Mouse (Mus musculus) heart, embryonic 16.5 days (tissue): ENCODE data around the gene Kank2. TPM values are rescaled to one million over a fixed set of nuclear protein-coding genes. Genes with fewer than 3 reads are reported as not detected.
"Not testable (repeated sequence)": the region's sequence is repeated elsewhere in the genome, so short reads cannot be mapped to it uniquely, and the experiment has no call there.

ENCODE experiments used
- ATAC-seq: fragments of 200-750 bp; cut with Nextera tagmentation; replicated peaks from 2 replicates; pipeline ENCODE4 v1.8.0; 2017; ENCODE audit warnings: moderate number of reproducible peaks; ENCODE audit not compliant: insufficient read depth, low FRiP score; ENCODE audit errors: extremely low read depth
- H3K27ac ChIP-seq: fragments of 300-500 bp; sonication (generic); 2 replicates; pipeline ENCODE4 v1.5.1; 2014; ENCODE audit warnings: mild to moderate bottlenecking, low read length, control low read depth, moderate library complexity
- H3K27me3 ChIP-seq: fragments of 300-500 bp; sonication (generic); 2 replicates; pipeline ENCODE4 v1.6.1; 2014; ENCODE audit warnings: low read length, mixed read lengths; ENCODE audit not compliant: control insufficient read depth, insufficient read depth
- H3K36me3 ChIP-seq: fragments of 300-500 bp; sonication (generic); 2 replicates; pipeline ENCODE4 v1.6.1; 2014; ENCODE audit not compliant: control insufficient read depth, insufficient read depth
- H3K4me1 ChIP-seq: fragments of 300-500 bp; sonication (generic); 2 replicates; pipeline ENCODE4 v1.6.1; 2014; ENCODE audit warnings: low read length, mixed read lengths; ENCODE audit not compliant: control insufficient read depth, insufficient read depth
- H3K4me2 ChIP-seq: fragments of 300-500 bp; sonication (generic); 2 replicates; pipeline ENCODE4 v1.6.1; 2014; ENCODE audit warnings: low read depth, mild to moderate bottlenecking, control low read depth, low read length
- H3K4me3 ChIP-seq: fragments of 300-500 bp; sonication (generic); 2 replicates; pipeline ENCODE4 v1.5.1; 2014; ENCODE audit warnings: mild to moderate bottlenecking, control low read depth, low read length
- H3K9ac ChIP-seq: fragments of 300-500 bp; sonication (generic); 2 replicates; pipeline ENCODE4 v1.6.1; 2014; ENCODE audit warnings: low read length, control low read depth
- H3K9me3 ChIP-seq: fragments of 300-500 bp; sonication (generic); replicated peaks from 2 replicates; pipeline ENCODE4 v1.6.1; 2016; ENCODE audit warnings: low read length; ENCODE audit not compliant: control insufficient read depth
- WGBS: fragments of 180-500 bp; shearing (Covaris S2); extraction: QIAGEN DNeasy Blood & Tissue Kit; methylation state at CpG from one replicate; pipeline ENCODE4 v1.1.7; 2014; 5-methylcytosine and 5-hydroxymethylcytosine counted together
- polyA plus RNA-seq: library from polyadenylated mRNA; unstranded; fragments of >200 nt; fragmentation: Nextera tagmentation; extraction: Ambion mirVana; gene quantifications from 2 replicates; pipeline ENCODE4 v1.2.1, GENCODE M21; 2015

Gene Kank2
- polyA plus RNA-seq, 1 experiment from 2014 or later, result 16.6 TPM

DNA sequence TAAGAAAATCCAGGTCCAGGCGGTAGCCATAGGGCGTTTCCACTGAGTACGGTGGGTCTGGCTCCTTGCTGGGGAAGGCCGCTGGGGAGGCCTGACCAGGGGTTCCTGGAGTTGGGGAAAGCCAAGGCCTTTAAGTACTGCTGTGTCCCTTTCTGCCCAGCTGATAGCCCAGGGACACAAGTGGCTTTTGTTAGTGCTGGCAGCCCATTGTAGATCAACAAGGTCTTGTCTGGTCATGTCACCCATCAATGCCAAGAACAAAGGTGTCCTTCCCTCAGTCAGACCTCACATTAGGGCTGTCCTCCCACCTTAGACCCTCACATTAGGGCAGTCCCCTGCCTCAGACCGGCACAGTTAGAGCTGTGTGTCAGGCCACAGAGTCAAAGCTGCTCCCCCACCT lies 3.0 kb downstream of the Kank2 start:
- peaks cover 53% of the 10 kb centered on the region for H3K4me1 ChIP-seq
- H3K4me3 ChIP-seq, result no peak overlapping the region
- H3K4me2 ChIP-seq, result peak overlapping the region; percentile 77
- 71% methylated on average over 5 of the region's 5 CpGs for WGBS
- no peaks in the 10 kb centered on the region for H3K27me3 ChIP-seq
- H3K27ac ChIP-seq, result peak overlapping the region; percentile 97; the same call in 1 of the 2 replicates
- ATAC-seq, result no peak
- no peaks in the 10 kb centered on the region for H3K9me3 ChIP-seq
- peak overlapping the region; percentile 68 for H3K9ac ChIP-seq
- peaks cover 25% of the 10 kb centered on the region for H3K36me3 ChIP-seq

- no peak overlapping the region for H3K4me2 ChIP-seq
- no peaks in the 10 kb centered on the region for H3K27me3 ChIP-seq
- H3K4me1 ChIP-seq, result peaks cover 53% of the 10 kb centered on the region
- no peaks in the 10 kb centered on the region for H3K9me3 ChIP-seq
- WGBS, result 89% methylated on average over 25 of the region's 25 CpGs
- peaks cover 25% of the 10 kb centered on the region for H3K36me3 ChIP-seq
- H3K27ac ChIP-seq, result no peak overlapping the region
- H3K9ac ChIP-seq, result no peak overlapping the region
- no peak overlapping the region for H3K4me3 ChIP-seq
- no peak for ATAC-seq
These were observed 3.6 kb downstream of the Kank2 start for GRCm38 (mm10) chr9:21794925-21795324.

DNA sequence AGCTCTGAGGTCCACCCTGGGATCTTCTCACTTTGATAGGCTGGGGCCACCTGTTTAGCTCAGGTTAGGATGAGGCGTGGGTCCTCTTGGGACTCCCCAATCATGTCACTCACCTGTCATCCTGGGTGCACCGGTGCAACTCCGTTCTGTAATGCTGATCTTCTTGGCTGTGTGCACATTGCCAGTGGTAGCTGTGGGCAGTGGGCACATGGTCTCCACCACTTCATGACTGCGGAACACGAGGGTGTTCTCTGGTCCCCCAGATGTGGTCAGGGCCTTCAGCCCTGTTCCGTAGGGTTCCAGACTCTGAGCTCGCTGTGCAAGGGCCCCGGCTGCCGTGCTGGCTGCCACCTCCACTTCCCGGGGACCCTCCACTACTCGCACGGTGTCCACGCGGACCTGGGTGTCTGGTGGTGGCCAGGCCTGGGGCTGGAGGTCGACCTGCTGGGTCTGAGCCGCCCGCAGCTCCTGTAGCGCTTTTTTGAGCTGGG lies 4.2 kb downstream of the Kank2 start:
- no peak overlapping the region for H3K4me3 ChIP-seq
- H3K9me3 ChIP-seq, result no peaks in the 10 kb centered on the region
- H3K4me1 ChIP-seq, result peaks cover 53% of the 10 kb centered on the region
- 90% methylated on average over 18 of the region's 18 CpGs for WGBS
- peaks cover 25% of the 10 kb centered on the region for H3K36me3 ChIP-seq
- H3K27me3 ChIP-seq, result no peaks in the 10 kb centered on the region
- no peak for ATAC-seq
- no peak overlapping the region for H3K27ac ChIP-seq
- H3K9ac ChIP-seq, result no peak overlapping the region
- no peak overlapping the region for H3K4me2 ChIP-seq

DNA sequence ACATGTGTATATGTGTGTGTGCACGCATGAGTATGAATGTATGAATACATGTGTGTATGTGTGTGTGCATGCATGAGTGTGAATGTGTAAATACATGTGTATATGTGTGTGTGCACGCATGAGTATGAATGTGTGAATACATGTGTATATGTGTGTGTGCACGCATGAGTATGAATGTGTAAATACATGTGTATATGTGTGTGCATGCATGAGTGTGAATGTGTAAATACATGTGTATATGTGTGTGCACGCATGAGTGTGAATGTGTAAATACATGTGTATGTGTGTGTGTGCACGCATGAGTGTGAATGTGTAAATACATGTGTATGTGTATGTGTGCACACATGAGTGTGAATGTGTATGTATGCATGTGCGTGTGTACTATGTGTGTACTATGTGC lies 5.0 kb downstream of the Kank2 start:
- not testable (repeated sequence) for ATAC-seq

GRCm38 (mm10) chr9:21792644-21793043 lies 5.9 kb downstream of the Kank2 start:
- Histone ChIP-seq H3K27me3 (no peaks in the 10 kb centered on the region), H3K9ac (peak overlapping the region; percentile 38; the same call in 1 of the 2 replicates), H3K4me3 (0 out of 2 replicates have a peak overlapping the region, but pooled peaks have one; percentile 2), H3K4me1 (peaks cover 59% of the 10 kb centered on the region), H3K27ac (peak overlapping the region; percentile 87), H3K9me3 (no peaks in the 10 kb centered on the region), H3K4me2 (peak overlapping the region; percentile 45), H3K36me3 (peaks cover 25% of the 10 kb centered on the region)
- no peak for ATAC-seq
- WGBS, result 17% methylated on average over 8 of the region's 8 CpGs

More for the DNA sequence above, 5.0 kb downstream of the Kank2 start:
- H3K4me1 ChIP-seq, result peaks cover 51% of the 10 kb centered on the region
- H3K27ac ChIP-seq, H3K9ac ChIP-seq, H3K4me3 ChIP-seq, H3K4me2 ChIP-seq, H3K9me3 ChIP-seq, H3K27me3 ChIP-seq: not testable (repeated sequence)
- peaks cover 25% of the 10 kb centered on the region for H3K36me3 ChIP-seq
- WGBS, result 97% methylated on average over 6 of the region's 6 CpGs

- 15% methylated on average over 8 of the region's 8 CpGs for WGBS
- H3K9ac ChIP-seq, result peak overlapping the region; percentile 58; the same call in 1 of the 2 replicates
- ATAC-seq, result peak; percentile 87
- H3K4me3 ChIP-seq, result no peak overlapping the region
- no peaks in the 10 kb centered on the region for H3K27me3 ChIP-seq
- H3K4me1 ChIP-seq, result peaks cover 60% of the 10 kb centered on the region
- H3K27ac ChIP-seq, result peak overlapping the region; percentile 87
- H3K36me3 ChIP-seq, result peaks cover 26% of the 10 kb centered on the region
- H3K9me3 ChIP-seq, result no peaks in the 10 kb centered on the region
- H3K4me2 ChIP-seq, result peak overlapping the region; percentile 45
These were observed 6.7 kb downstream of the Kank2 start for GRCm38 (mm10) chr9:21791861-21792260.

DNA sequence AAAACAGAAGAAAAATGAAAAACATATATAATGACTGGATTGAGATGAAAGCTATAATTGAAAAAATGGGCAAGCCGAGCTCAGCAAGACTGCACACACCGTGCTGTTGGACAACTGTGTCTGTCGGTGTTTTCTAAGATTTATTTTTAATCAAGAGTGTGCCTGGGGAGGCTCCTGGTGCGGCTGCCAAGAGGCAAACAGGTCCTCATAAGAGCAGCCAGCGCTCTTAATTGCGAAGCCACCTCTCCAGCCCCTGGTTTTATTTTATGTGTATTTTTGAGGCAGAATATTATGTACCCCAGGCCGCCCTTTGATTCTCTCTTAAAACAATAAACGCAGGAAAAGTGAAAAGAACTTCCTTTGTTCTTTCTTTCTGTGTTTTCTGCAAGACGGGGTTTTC lies 10.3 kb downstream of the Kank2 start:
- Histone ChIP-seq H3K36me3 (peaks cover 5% of the 10 kb centered on the region; the same call in 1 of the 2 replicates), H3K27me3 (no peaks in the 10 kb centered on the region), H3K27ac (peak overlapping the region; percentile 79), H3K4me1 (peaks cover 39% of the 10 kb centered on the region), H3K4me2 (0 out of 2 replicates have a peak overlapping the region, but pooled peaks have one; percentile 16), H3K4me3 (no peak overlapping the region), H3K9me3 (no peaks in the 10 kb centered on the region), H3K9ac (peak overlapping the region; percentile 39; the same call in 1 of the 2 replicates)
- ATAC-seq, result no peak
- WGBS, result 51% methylated on average over 9 of the region's 9 CpGs

DNA sequence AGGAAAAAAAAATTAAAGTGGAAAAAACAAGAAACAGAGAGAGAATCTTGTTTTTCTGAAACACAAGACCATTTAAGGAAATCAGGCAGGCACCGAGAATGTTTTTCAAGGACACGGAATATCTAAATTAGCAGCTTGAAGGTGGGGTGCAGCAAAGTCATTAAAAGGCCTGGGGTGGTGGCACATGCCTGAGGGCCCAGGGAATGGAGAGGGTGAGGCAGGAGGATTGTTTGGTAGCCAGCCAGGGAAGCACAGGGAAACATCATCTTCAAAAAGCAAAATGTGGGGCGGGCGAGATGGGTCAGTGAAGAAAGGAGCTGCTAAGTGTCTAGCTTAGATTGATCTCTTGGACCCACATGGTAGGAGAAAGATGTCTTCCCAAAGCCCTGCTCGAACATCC lies 10.9 kb downstream of the Kank2 start:
- Histone ChIP-seq H3K4me2 (0 out of 2 replicates have a peak overlapping the region, but pooled peaks have one; percentile 16), H3K27me3 (no peaks in the 10 kb centered on the region), H3K36me3 (peaks cover 5% of the 10 kb centered on the region; the same call in 1 of the 2 replicates), H3K9ac (peak overlapping the region; percentile 39; the same call in 1 of the 2 replicates), H3K4me3 (no peak overlapping the region), H3K9me3 (no peaks in the 10 kb centered on the region), H3K27ac (peak overlapping the region; percentile 79), H3K4me1 (peaks cover 36% of the 10 kb centered on the region)
- WGBS, result 80% methylated on average over 5 of the region's 5 CpGs
- no peak for ATAC-seq

DNA sequence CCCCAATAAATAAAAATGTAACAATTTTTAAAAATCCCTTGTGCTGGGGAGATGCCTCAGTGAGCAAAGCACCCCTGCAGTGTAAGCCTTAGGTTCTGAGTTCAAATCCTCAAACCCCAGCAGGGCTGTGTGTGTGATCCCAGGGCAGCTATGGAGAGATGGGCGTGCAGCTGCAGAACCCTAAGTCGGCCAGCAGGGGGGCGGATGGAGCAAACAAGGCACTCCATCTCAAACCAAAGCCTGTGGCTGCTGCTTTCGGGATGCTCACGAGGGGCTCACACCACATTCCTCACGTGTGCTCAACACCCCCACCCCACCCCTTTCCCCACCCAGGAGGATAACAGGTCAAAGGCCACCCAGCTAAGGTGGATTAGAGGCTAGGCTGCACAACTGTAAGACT lies 11.6 kb downstream of the Kank2 start:
- no peak overlapping the region for H3K9ac ChIP-seq
- no peak overlapping the region for H3K4me3 ChIP-seq
- no peaks in the 10 kb centered on the region for H3K27me3 ChIP-seq
- ATAC-seq, result no peak
- WGBS, result 17% methylated on average over 6 of the region's 6 CpGs
- H3K27ac ChIP-seq, result peak overlapping the region; percentile 4; the same call in 1 of the 2 replicates
- peaks cover 32% of the 10 kb centered on the region for H3K4me1 ChIP-seq
- H3K36me3 ChIP-seq, result peaks cover 5% of the 10 kb centered on the region; the same call in 1 of the 2 replicates
- no peak overlapping the region for H3K4me2 ChIP-seq
- no peaks in the 10 kb centered on the region for H3K9me3 ChIP-seq
